Mouse (Mus musculus) testis, postnatal 10 days (tissue): ENCODE results near the gene Sptbn2.
A peak's percentile ranks its signal among the peaks of the same experiment; 100 is the strongest.
"Not testable (repeated sequence)": the region's sequence is repeated elsewhere in the genome, so short reads cannot be mapped to it uniquely, and the experiment has no call there.

ENCODE experiments used
- DNase-seq: peaks from one replicate; pipeline ENCODE4 v3.0.0; 2021; ENCODE audit warnings: low spot score

Sptbn2 gene

GRCm38 (mm10) chr19:4720671-4721244, 9.8 kb downstream of the Sptbn2 start:
- DNase-seq: peak; percentile 65

DNA sequence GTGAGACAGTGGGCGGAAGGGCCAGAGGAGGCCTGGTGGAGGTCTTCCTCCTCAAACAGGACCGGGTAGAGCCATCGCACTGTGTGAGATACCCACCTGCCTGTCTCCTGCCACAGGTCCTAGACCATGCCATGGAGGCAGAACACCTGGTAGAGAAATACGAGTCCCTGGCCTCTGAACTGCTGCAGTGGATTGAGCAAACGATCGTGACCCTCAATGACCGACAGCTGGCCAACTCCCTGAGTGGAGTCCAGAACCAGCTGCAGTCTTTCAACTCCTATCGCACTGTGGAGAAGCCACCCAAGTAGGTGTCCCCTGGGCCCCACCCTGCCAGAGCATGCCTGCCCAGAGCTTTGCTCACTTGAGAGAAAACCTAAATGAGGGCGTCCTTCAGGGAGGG, 18.2 kb downstream of the Sptbn2 start:
- DNase-seq: no peak

- DNase-seq: no peak
Observed at GRCm38 (mm10) chr19:4733052-4733451, 22.1 kb downstream of the Sptbn2 start.

DNA sequence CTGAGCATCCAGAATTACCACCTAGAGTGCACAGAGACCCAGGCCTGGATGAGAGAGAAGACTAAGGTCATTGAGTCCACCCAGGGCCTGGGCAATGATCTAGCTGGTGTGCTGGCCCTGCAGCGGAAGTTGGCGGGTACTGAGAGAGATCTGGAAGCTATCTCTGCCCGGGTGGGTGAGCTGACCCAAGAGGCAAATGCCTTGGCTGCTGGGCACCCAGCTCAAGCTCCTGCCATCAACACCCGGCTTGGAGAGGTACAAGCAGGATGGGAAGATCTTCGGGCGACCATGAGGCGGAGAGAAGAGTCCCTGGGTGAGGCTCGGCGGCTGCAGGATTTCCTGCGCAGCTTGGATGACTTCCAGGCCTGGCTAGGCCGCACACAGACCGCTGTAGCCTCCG, 26.9 kb downstream of the Sptbn2 start:
- no peak for DNase-seq

DNA sequence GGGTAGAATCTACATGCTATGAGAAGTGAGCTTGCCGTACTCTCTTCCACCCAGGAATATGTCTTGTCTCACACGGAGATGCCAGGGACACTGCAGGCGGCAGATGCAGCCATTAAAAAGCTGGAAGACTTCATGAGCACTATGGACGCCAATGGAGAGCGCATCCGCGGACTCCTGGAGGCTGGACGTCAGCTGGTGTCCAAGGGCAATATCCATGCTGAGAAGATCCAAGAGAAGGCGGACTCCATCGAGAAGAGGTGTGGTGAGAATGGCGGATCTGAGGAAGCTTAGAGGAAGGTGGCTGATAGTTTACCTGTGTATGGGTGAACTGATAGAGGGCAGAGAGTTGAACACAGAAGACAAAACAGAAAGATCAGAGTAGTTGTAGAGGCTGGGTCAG, 28.1 kb downstream of the Sptbn2 start:
- no peak for DNase-seq

- DNase-seq: no peak
Observed at GRCm38 (mm10) chr19:4739762-4740161, 28.8 kb downstream of the Sptbn2 start.

GRCm38 (mm10) chr19:4741482-4741881, 30.5 kb downstream of the Sptbn2 start:
- DNase-seq: no peak

GRCm38 (mm10) chr19:4742229-4742628, 31.3 kb downstream of the Sptbn2 start:
- no peak for DNase-seq

DNA sequence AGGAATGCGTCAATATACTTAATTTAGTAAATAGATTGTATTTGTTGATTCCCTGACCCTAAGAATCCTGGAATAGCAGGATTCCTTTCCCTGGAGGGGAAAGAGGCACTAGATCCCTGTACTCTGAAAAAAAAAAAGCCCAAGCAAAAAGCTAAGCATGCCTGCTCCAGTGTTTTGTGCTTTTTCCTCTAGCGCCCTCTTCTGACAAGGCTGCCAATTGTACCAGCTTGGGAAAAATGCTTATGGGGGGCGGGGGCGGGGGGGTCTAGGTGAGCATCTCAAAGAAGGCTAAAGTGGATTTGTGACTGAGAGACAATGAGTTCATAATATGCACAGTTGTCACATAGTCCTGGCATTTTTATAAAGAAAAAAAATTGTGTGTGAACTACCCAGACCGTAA, 32.6 kb downstream of the Sptbn2 start:
- DNase-seq: no peak

GRCm38 (mm10) chr19:4744026-4744425, 33.1 kb downstream of the Sptbn2 start:
- DNase-seq: peak; percentile 32

DNA sequence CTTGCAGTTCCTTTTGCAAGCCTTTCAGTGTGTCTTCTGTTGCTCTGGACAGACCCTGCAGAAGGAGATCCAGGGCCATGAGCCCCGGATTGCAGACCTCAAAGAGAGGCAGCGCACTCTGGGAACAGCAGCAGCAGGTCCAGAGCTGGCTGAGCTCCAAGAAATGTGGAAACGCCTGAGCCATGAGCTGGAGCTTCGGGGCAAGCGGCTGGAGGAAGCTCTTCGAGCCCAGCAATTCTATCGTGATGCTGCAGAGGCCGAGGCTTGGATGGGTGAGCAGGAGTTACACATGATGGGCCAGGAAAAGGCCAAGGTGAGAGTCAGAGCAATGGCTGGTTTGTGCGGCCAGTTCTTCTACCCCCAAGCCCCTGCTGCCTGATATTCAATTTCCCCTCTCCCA, 34.1 kb downstream of the Sptbn2 start:
- DNase-seq: peak; percentile 71

DNA sequence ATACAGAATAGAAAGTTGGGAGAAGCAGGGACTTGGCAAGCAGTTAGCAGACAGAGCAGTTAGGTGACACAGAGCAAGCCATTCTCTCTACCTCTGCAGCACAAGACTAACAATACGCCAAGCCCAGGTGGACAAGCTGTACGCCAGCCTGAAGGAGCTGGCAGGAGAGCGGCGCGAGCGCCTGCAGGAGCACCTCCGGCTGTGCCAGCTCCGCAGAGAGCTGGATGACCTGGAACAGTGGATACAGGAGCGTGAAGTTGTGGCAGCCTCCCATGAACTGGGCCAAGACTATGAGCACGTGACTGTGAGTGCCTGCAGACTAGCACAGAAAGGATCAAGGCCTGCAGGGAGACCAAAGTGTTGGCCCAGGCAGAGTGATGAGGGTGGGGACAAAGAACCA, 34.7 kb downstream of the Sptbn2 start:
- DNase-seq: no peak

DNA sequence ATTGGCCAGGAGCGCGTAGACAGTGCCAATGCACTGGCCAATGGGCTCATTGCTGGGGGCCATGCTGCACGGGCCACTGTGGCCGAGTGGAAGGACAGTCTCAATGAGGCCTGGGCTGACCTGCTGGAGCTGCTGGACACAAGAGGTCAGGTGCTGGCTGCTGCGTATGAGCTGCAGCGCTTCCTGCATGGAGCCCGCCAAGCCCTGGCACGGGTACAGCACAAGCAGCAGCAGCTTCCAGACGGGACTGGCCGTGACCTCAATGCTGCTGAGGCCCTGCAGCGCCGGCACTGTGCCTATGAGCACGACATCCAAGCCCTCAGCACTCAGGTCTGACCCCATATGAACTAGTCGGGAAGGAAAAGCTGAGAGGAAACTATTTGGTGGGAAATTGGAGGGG, 35.6 kb downstream of the Sptbn2 start:
- DNase-seq: peak; percentile 65

DNA sequence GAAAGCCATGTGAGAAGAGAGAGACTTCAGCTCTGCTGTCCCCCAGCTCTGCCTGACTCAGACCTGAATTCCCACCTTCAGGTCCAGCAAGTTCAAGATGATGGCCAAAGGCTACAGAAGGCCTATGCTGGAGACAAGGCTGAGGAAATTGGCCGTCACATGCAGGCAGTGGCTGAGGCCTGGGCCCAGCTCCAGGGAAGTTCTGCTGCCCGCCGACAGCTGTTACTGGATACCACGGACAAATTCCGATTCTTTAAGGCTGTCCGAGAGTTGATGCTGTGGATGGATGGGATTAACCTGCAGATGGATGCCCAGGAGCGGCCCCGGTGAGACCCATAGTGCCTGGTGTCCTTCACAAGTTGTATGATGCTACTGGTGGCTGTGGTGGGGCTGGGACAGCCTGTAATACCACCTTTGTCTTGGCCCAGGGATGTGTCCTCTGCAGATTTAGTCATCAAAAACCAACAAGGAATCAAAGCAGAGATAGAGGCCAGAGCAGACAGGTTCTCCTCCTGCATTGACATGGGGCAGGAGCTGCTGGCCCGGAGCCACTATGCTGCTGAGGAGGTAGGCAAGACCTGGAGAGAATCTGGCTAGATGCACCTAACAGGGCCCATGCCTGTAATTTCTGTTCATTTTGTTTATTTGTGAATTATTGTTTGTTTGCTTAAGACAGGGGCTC, 36.8 kb downstream of the Sptbn2 start:
- DNase-seq: no peak

DNA sequence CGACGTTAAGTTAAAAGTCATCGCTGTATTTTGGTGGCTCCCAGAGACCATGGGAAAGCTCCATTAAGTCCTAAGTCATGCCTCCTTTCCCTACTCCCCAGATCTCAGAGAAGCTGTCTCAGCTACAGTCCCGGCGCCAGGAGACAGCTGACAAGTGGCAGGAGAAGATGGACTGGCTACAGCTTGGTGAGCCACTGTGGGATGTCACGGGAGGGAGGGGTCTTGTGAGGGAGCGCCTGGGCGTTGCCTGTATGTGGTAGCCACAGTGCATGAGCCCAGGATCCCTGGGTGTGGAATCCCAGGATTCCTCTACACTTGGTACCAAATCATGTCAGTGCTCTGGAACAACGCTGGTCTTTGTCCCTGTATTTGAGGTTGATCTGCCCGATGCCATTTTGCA, 37.5 kb downstream of the Sptbn2 start:
- DNase-seq: no peak

- DNase-seq: no peak
Observed at GRCm38 (mm10) chr19:4749975-4750374, 39.0 kb downstream of the Sptbn2 start.

GRCm38 (mm10) chr19:4755565-4756192, 44.7 kb downstream of the Sptbn2 start:
- peak; percentile 93 for DNase-seq

DNA sequence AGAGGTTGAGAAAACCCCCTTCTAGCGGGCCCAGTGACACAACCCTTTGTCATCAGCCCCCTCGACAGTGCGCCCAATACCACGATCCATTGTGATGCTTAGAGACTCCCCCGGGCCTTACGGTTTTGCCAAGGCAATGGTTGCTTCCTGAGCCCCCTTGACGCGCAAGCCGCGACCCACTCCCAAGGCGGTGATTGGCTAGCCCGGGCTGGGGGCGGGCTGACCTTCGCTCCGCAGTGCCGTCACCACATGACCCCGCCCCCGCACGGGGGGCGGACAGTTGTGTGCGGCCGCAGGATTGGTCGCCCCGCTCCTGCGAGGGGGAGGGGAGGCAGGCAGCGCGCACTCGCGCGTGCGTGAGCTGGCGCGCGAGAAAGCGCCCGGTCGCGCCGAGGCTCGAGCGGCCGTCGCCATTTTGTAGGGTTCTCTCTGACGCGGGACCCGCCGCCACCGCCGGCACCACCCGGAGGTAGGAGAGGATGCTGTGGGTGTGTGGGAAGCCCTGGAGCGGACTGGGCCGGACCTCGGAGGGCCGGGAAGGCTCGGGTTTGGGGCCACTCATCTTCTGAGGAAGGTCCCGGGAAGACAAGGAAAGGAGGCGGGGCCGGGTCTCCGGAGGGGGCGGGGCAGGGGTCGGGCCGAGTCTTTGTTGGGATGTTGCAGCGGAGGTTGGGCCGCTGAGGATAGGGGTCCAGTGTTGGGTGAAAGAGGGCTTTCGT, 45.4 kb downstream of the Sptbn2 start, which contains the start of gene Rbm4b:
Gene Rbm4b, plus strand, starts transcription at position 305 of the 719 bp plus-strand sequence.
- DNase-seq: peak; percentile 99

- DNase-seq: no peak
Observed at GRCm38 (mm10) chr19:4756921-4757320, 46.0 kb downstream of the Sptbn2 start.

GRCm38 (mm10) chr19:4760544-4760943, 49.6 kb downstream of the Sptbn2 start:
- not testable (repeated sequence) for DNase-seq

- no peak for DNase-seq
Observed at GRCm38 (mm10) chr19:4762876-4763275, 51.9 kb downstream of the Sptbn2 start.

- no peak for DNase-seq
Observed at GRCm38 (mm10) chr19:4767507-4768148, 56.7 kb downstream of the Sptbn2 start.
